Mouse (Mus musculus) erythroblast, adult 5-6 weeks (primary cell): ENCODE results near the gene Ccdc78. TPM values are rescaled to one million over a fixed set of nuclear protein-coding genes. Genes with fewer than 3 reads are reported as not detected.

Experiments used
- ATAC-seq: replicated peaks from 2 replicates; pipeline ENCODE4 v1.8.0; 2016; ENCODE audit warnings: moderate number of reproducible peaks, mild to moderate bottlenecking, moderate TSS enrichment, inconsistent platforms; ENCODE audit not compliant: poor library complexity, low FRiP score, severe bottlenecking
- total RNA-seq, 2 experiments: library from RNA; stranded (forward) in 1 of 2; stranded (reverse) in 1 of 2; fragments of 150-400 nt in 1 of 2; fragments of 200-764, 138-1000 nt in 1 of 2; gene quantifications; 2 replicates each; pipeline versions ENCODE4 v1.2.3 to v1.2.4; 2015 to 2017; ENCODE audit warnings: low replicate concordance in 2 of 2

Gene Ccdc78
- total RNA-seq, 2 experiments from 2014 or later, result not detected

DNA sequence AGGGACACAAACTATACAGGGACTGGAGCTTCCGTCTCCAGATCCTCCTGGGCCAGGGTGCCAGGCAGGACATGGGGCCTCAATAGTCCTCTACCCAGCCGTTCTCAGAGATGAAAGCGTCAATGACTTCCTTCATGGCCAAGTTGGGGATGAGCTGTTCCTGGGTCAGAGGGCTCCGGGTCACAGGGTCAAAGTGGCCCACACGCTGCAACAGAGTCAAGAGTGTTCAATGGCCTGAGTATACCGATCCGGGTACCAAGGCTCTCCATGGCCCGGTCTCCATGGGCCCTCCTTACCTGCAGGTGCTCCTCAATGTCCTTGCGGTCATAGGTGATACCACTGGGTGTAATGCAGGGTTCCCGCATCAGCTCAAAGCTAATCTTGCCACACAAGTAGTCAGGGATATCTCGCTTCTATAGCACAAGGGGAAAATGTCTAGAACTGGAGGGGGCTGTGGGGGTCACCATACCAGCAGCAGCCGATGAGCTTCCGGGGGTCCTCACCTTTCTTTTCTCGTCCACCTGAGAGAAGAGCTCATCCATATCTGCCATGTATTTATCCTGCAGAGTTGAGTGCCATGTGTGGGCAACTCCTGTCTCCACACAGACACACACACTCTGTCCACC, 44.5 kb downstream of the Ccdc78 start:
- ATAC-seq, result no peak

- no peak for ATAC-seq
Measured at GRCm38 (mm10) chr17:25831451-25832281, 45.3 kb downstream of the Ccdc78 start.

GRCm38 (mm10) chr17:25832436-25833290, 46.3 kb downstream of the Ccdc78 start:
- ATAC-seq, result peak; percentile 80

GRCm38 (mm10) chr17:25833291-25833663, 46.9 kb downstream of the Ccdc78 start, which contains the start of gene Stub1:
Stub1 (minus strand) TSS chr17:25833404.
- ATAC-seq, result peak; percentile 62

DNA sequence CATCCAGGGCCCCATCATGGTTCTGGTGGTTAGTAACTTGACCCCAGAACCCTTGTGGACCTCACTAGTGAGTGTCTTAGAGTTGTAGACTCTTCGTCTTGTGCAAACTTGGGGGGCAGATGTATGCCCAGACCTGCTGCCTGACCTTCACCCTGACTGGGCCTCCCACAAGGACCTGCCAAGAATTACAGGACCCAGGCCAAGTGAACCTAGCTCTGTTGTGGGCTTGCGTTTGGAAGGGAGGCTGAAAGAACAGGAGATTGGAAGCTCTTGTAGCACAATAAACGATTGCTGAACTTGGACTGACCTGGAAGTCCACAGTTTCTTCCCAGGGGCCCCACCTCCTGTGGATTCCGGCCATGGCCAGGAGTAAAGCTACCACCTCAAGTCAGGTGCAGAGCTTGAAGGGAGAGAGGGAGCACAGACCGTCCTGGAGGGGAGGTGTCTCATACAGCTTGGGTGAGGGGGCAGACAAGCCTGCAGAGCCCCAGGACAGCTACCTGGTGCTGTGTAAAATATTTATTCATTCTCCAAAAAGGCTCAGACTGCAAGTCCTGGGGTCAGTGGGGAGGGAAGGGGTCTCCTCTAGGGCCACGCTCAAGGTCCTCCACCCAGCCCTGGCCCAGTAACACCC, 47.7 kb downstream of the Ccdc78 start:
- ATAC-seq, result no peak

DNA sequence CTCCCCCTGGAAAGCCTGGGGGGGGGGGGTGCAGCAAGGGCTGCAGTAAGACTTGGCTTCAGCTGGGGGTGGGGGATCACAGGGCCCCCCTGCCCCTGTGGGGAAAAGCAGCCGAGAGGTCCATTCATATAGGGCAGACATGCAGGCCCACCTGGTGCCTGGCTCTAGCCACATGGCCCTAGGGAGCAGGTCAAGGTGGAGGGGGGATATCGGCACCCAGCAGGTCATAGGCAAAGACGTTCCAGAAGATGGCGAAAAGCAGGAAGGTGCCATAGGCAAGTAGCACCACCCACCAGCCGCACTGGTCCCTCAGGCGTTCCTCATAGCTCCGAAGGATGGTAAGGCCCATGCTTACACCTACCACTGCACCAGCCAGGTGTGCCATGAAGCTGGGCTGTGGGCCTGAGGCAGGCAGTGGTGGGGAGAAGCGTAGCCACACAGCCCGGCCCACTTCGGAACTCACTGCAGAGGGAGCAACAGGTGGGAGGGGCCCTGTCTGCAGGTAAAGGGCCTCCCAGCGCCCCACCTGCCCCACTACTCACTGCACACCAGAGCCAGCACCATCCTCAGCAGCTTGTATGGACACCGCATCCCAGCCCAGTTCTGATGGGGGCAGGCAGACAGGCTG, 48.3 kb downstream of the Ccdc78 start:
- ATAC-seq, result no peak

- ATAC-seq, result no peak
Measured at GRCm38 (mm10) chr17:25835301-25835700, 48.9 kb downstream of the Ccdc78 start.

- no peak for ATAC-seq
Measured at GRCm38 (mm10) chr17:25835816-25836215, 49.4 kb downstream of the Ccdc78 start.

- ATAC-seq, result no peak
Measured at GRCm38 (mm10) chr17:25836397-25837075, 50.2 kb downstream of the Ccdc78 start.

- ATAC-seq, result no peak
Measured at GRCm38 (mm10) chr17:25837076-25837410, 50.7 kb downstream of the Ccdc78 start, which contains the start of gene Rhbdl1. Rhbdl1 (minus strand) TSS chr17:25837295.

GRCm38 (mm10) chr17:25837533-25837932, 51.2 kb downstream of the Ccdc78 start:
- ATAC-seq, result no peak

DNA sequence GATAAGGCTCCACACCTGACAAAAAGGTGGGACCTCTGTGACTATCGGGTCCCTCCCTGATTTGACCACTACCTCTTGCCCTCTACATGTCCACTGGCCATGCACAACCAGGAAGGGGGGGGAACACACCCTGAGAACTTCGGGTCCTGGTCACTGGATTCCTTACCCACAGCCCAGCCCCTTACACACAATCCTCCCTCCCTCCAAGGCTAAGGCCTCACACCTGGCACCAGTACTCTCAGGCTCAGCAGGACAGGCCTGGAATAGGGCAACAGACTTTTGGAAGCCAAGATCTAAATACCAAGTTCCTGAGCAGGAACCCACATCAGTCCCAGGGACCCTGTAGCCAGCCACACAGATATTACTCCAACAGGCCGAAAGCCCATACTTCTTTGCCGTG, 52.5 kb downstream of the Ccdc78 start:
- ATAC-seq, result no peak

DNA sequence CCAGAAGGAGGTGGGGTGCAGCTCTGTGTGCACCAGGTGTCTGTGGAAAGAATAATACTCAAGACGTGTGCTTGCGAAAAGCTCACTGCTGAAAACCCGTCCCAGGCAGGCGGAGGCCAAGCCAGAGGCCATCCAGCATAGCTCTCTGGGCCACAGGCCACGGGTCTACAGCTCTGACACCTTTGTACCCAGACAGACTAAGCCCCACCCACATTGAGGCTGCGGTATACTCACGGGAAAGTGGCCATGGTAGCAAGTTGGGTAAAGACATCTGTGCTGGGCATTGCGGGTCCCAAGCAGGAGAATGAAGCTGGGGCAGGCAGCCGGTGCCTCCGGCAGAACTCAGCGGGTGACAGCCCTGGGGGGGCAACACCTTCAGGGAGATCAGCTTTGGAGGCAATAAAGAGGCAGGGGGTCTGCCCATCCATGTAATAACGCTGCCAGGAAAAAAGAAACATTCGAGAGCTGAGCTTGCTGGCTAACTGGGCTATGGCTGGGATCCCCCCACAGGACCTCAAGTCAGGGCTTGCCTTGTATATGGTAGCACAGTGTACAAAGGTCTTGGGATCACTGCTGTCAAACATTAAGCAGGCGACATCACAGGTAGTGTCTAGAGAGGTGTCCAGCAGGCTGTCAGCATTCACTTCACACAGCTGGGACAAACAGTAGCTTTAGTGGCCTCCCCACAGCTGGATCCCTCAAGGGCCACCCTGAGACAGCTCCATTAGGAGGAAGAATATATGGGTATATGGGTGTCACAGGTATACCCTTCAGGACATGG, 53.3 kb downstream of the Ccdc78 start:
- ATAC-seq, result no peak

Other genes with a start within 250 kb of the Ccdc78 start
- not detected in 2 replicates for gene Sox8, start 215.9 kb upstream of the Ccdc78 start, total RNA-seq (2015; ENCODE audit: low replicate concordance)
- 0.17 TPM in 1 of 2 replicates, not detected in the other for gene Sox8, start 215.9 kb upstream of the Ccdc78 start, total RNA-seq (2017; ENCODE audit: low replicate concordance)
- 2.7 and 7.1 TPM in 2 replicates for gene Lmf1, start 207.5 kb upstream of the Ccdc78 start, total RNA-seq (2015; ENCODE audit: low replicate concordance)
- gene Lmf1, start 207.5 kb upstream of the Ccdc78 start, total RNA-seq (2017; ENCODE audit: low replicate concordance), result 1.5 and 1.8 TPM in 2 replicates
- not detected in 2 replicates for gene Gng13, start 69.4 kb upstream of the Ccdc78 start, total RNA-seq (2015; ENCODE audit: low replicate concordance)
- gene Gng13, start 69.4 kb upstream of the Ccdc78 start, total RNA-seq (2017; ENCODE audit: low replicate concordance), result 0.70 TPM in 1 of 2 replicates, not detected in the other
- gene Chtf18, start 59.2 kb upstream of the Ccdc78 start, total RNA-seq (2015; ENCODE audit: low replicate concordance), result 7.7 and 8.6 TPM in 2 replicates
- gene Chtf18, start 59.2 kb upstream of the Ccdc78 start, total RNA-seq (2017; ENCODE audit: low replicate concordance), result 7.6 and 11.8 TPM in 2 replicates
- gene Rpusd1, start 58.9 kb upstream of the Ccdc78 start, total RNA-seq (2015; ENCODE audit: low replicate concordance), result 4.2 and 6.5 TPM in 2 replicates
- gene Rpusd1, start 58.9 kb upstream of the Ccdc78 start, total RNA-seq (2017; ENCODE audit: low replicate concordance), result 1.4 TPM in 2 replicates
- not detected in 2 replicates for gene Mslnl, start 50.5 kb upstream of the Ccdc78 start, total RNA-seq (2015; ENCODE audit: low replicate concordance)
- gene Mslnl, start 50.5 kb upstream of the Ccdc78 start, total RNA-seq (2017; ENCODE audit: low replicate concordance), result not detected in 2 replicates
- gene Msln, start 32.2 kb upstream of the Ccdc78 start, total RNA-seq (2015; ENCODE audit: low replicate concordance), result not detected in 2 replicates
- gene Msln, start 32.2 kb upstream of the Ccdc78 start, total RNA-seq (2017; ENCODE audit: low replicate concordance), result not detected in 2 replicates
- 3.5 and 5.9 TPM in 2 replicates for gene Narfl, start 12.8 kb upstream of the Ccdc78 start, total RNA-seq (2015; ENCODE audit: low replicate concordance)
- 6.2 and 7.8 TPM in 2 replicates for gene Narfl, start 12.8 kb upstream of the Ccdc78 start, total RNA-seq (2017; ENCODE audit: low replicate concordance)
- gene Haghl, start 907 bp upstream of the Ccdc78 start, total RNA-seq (2015; ENCODE audit: low replicate concordance), result 2.9 TPM in 1 of 2 replicates, not detected in the other
- gene Haghl, start 907 bp upstream of the Ccdc78 start, total RNA-seq (2017; ENCODE audit: low replicate concordance), result 1.9 and 3.1 TPM in 2 replicates
- 14.8 and 24.9 TPM in 2 replicates for gene Fam173a, start 6.3 kb downstream of the Ccdc78 start, total RNA-seq (2015; ENCODE audit: low replicate concordance)
- 7.7 and 9.6 TPM in 2 replicates for gene Fam173a, start 6.3 kb downstream of the Ccdc78 start, total RNA-seq (2017; ENCODE audit: low replicate concordance)
- gene AC134908.4, start 9.1 kb downstream of the Ccdc78 start, total RNA-seq (2015; ENCODE audit: low replicate concordance), result not detected in 2 replicates
- not detected in 2 replicates for gene AC134908.4, start 9.1 kb downstream of the Ccdc78 start, total RNA-seq (2017; ENCODE audit: low replicate concordance)
- 1.3 and 2.9 TPM in 2 replicates for gene Metrn, start 10.6 kb downstream of the Ccdc78 start, total RNA-seq (2015; ENCODE audit: low replicate concordance)
- gene Metrn, start 10.6 kb downstream of the Ccdc78 start, total RNA-seq (2017; ENCODE audit: low replicate concordance), result 3.2 TPM in 2 replicates
- gene Fbxl16, start 22.5 kb downstream of the Ccdc78 start, total RNA-seq (2015; ENCODE audit: low replicate concordance), result not detected in 2 replicates
- 0.17 TPM in 1 of 2 replicates, not detected in the other for gene Fbxl16, start 22.5 kb downstream of the Ccdc78 start, total RNA-seq (2017; ENCODE audit: low replicate concordance)
- 0.38 and 0.42 TPM in 2 replicates for gene Wdr24, start 37.0 kb downstream of the Ccdc78 start, total RNA-seq (2015; ENCODE audit: low replicate concordance)
- 4.9 and 6.0 TPM in 2 replicates for gene Wdr24, start 37.0 kb downstream of the Ccdc78 start, total RNA-seq (2017; ENCODE audit: low replicate concordance)
- 0.84 and 2.1 TPM in 2 replicates for gene Jmjd8, start 42.3 kb downstream of the Ccdc78 start, total RNA-seq (2015; ENCODE audit: low replicate concordance)
- gene Jmjd8, start 42.3 kb downstream of the Ccdc78 start, total RNA-seq (2017; ENCODE audit: low replicate concordance), result 3.9 and 6.7 TPM in 2 replicates
- 15.0 and 28.0 TPM in 2 replicates for gene Stub1, start 46.8 kb downstream of the Ccdc78 start, total RNA-seq (2015; ENCODE audit: low replicate concordance)
- gene Stub1, start 46.8 kb downstream of the Ccdc78 start, total RNA-seq (2017; ENCODE audit: low replicate concordance), result 18.8 and 27.9 TPM in 2 replicates
- gene Rhbdl1, start 50.7 kb downstream of the Ccdc78 start, total RNA-seq (2015; ENCODE audit: low replicate concordance), result not detected in 2 replicates
- gene Rhbdl1, start 50.7 kb downstream of the Ccdc78 start, total RNA-seq (2017; ENCODE audit: low replicate concordance), result 4.7 TPM in 1 of 2 replicates, not detected in the other
- 0.84 TPM in 1 of 2 replicates, not detected in the other for gene Gm20683, start 55.2 kb downstream of the Ccdc78 start, total RNA-seq (2015; ENCODE audit: low replicate concordance)
- gene Gm20683, start 55.2 kb downstream of the Ccdc78 start, total RNA-seq (2017; ENCODE audit: low replicate concordance), result 2.6 TPM in 1 of 2 replicates, not detected in the other
- 3.3 and 9.8 TPM in 2 replicates for gene Rhot2, start 58.3 kb downstream of the Ccdc78 start, total RNA-seq (2015; ENCODE audit: low replicate concordance)
- gene Rhot2, start 58.3 kb downstream of the Ccdc78 start, total RNA-seq (2017; ENCODE audit: low replicate concordance), result 19.7 and 28.6 TPM in 2 replicates
- 12.5 and 17.6 TPM in 2 replicates for gene Wdr90, start 74.9 kb downstream of the Ccdc78 start, total RNA-seq (2015; ENCODE audit: low replicate concordance)
- 10.0 and 12.7 TPM in 2 replicates for gene Wdr90, start 74.9 kb downstream of the Ccdc78 start, total RNA-seq (2017; ENCODE audit: low replicate concordance)
- gene Mcrip2, start 82.2 kb downstream of the Ccdc78 start, total RNA-seq (2015; ENCODE audit: low replicate concordance), result 9.4 and 9.8 TPM in 2 replicates
- 1.7 and 8.0 TPM in 2 replicates for gene Mcrip2, start 82.2 kb downstream of the Ccdc78 start, total RNA-seq (2017; ENCODE audit: low replicate concordance)
- gene Mettl26, start 88.5 kb downstream of the Ccdc78 start, total RNA-seq (2015; ENCODE audit: low replicate concordance), result 7.3 and 9.4 TPM in 2 replicates
- gene Mettl26, start 88.5 kb downstream of the Ccdc78 start, total RNA-seq (2017; ENCODE audit: low replicate concordance), result 3.7 and 5.3 TPM in 2 replicates
- gene Wfikkn1, start 94.3 kb downstream of the Ccdc78 start, total RNA-seq (2015; ENCODE audit: low replicate concordance), result not detected in 2 replicates
- 1.0 TPM in 1 of 2 replicates, not detected in the other for gene Wfikkn1, start 94.3 kb downstream of the Ccdc78 start, total RNA-seq (2017; ENCODE audit: low replicate concordance)
- gene Rab40c, start 133.1 kb downstream of the Ccdc78 start, total RNA-seq (2015; ENCODE audit: low replicate concordance), result 2.3 and 6.7 TPM in 2 replicates
- 1.2 and 1.5 TPM in 2 replicates for gene Rab40c, start 133.1 kb downstream of the Ccdc78 start, total RNA-seq (2017; ENCODE audit: low replicate concordance)
- gene Pigq, start 158.4 kb downstream of the Ccdc78 start, total RNA-seq (2015; ENCODE audit: low replicate concordance), result 1,336 and 1,664 TPM in 2 replicates
- 1,480 and 1,728 TPM in 2 replicates for gene Pigq, start 158.4 kb downstream of the Ccdc78 start, total RNA-seq (2017; ENCODE audit: low replicate concordance)
- 49.2 and 66.7 TPM in 2 replicates for gene Nhlrc4, start 158.4 kb downstream of the Ccdc78 start, total RNA-seq (2015; ENCODE audit: low replicate concordance)
- 40.7 and 62.0 TPM in 2 replicates for gene Nhlrc4, start 158.4 kb downstream of the Ccdc78 start, total RNA-seq (2017; ENCODE audit: low replicate concordance)
- gene A930017K11Rik, start 166.0 kb downstream of the Ccdc78 start, total RNA-seq (2015; ENCODE audit: low replicate concordance), result not detected in 2 replicates
- not detected in 2 replicates for gene A930017K11Rik, start 166.0 kb downstream of the Ccdc78 start, total RNA-seq (2017; ENCODE audit: low replicate concordance)
- 1.2 and 1.5 TPM in 2 replicates for gene Capn15, start 199.2 kb downstream of the Ccdc78 start, total RNA-seq (2015; ENCODE audit: low replicate concordance)
- gene Capn15, start 199.2 kb downstream of the Ccdc78 start, total RNA-seq (2017; ENCODE audit: low replicate concordance), result 1.4 and 2.4 TPM in 2 replicates